Mouse (Mus musculus): Measurements from ENCODE around the gene Psap.

Gene Psap

DNA sequence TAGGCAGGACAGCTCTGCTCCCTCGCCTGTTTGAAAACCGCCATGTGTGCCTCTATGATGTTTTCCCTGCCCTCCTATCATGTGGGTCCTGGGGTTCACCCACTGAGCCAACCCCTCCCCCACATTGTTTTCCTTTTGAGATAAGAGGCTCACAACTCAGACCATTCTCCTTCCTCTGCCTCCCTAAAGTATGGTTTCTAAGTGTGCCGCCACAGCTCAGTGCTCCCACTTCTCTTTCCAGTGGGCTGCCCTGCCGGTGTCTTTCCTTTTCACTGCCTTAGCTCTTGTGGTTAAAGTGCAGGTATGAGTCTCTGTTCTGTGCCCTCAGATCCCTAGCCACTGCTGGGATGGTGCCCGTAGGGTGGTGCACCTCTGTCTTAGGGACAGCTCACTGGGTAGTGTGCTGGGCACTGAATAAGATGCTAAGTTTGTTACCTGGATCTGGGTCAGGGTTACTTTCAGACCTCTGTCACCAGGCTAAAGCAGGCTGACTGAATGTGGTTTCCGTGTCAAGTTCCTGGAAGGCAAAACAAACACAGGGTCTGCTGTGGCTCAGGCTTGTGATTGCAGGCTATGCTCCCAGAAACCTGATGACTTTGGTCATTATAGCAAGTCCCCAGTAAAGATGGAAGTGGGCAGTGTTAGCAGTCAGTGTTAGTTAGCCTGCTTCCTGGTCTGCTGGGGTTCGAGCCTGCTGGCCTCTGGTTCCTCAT is 12.8 kb downstream of the Psap start:
- no peak for DNase-seq (ENCODE audit: low spot score)

DNA sequence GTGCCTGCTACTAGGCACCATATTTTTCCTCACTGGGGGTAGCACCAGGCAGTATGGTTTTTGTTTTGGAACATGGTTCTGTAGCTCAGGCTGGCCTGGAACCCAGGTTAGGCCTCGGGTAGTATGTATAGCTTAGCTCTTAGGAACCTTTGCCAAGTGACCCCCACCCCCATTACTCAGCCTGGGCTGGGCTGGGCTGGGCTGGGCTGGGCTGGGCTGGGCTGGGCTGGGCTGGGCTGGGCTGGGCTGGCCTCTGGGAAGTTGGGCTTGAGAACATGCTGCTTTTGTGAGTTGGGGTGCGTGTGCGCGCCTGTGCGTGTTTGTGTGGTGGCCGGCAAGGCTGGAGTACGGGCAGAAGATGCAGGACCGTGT is 13.3 kb downstream of the Psap start:
- no peak for DNase-seq (ENCODE audit: low spot score)

DNA sequence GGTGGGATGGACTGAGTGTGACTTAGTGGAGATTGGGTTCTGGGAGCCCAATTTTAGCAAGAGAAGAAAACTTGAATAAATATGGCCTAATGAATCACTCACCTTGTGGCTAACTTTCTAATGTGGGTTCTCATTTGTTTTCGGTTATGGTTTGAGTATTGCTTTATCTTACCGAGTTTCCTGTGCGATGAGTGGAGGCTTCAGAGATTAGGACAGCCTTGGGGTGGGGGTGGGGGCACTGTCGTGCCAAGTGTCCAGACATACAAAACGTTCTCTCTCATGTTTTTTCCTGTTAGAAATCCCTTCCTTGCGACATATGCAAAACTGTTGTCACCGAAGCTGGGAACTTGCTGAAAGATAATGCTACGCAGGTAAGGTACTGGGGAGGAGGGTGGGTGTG is 14.8 kb downstream of the Psap start:
- DNase-seq (ENCODE audit: low spot score) = no peak

DNA sequence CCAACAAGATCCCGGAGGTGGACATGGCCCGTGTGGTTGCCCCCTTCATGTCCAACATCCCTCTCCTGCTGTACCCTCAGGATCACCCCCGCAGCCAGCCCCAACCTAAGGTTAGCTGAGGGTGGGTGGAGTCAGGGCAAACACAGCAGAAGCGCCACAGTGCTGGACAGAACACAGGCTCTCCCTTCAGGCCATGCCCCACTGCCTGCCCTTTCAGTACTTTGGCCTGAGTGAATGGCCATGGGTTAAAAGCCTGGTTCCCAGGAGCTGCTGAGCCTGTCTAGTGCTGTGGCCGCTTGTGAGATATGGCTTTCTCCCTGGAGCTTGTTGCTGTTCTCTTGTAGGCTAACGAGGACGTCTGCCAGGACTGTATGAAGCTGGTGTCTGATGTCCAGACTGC is 17.2 kb downstream of the Psap start:
- DNase-seq (ENCODE audit: low spot score) = no peak

DNA sequence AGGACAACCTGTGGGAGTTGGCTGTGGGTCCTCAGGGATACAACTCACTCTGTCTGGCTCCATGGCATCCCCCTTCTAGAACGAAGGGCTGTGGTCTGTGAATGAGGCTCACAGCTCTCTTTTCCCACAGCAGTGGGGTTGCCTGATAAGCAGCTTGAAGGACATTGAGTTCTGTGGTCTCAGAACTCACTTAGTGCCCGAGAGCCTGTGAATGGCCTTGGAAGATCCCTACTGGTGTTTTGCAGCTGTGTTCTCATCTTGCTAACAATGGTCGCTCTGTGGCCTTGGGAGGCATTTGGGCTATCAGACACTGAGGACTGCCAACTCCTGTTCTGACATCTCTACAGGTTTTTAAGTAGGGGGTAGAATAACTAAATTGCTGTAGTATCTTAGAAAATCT is 17.9 kb downstream of the Psap start:
- DNase-seq (ENCODE audit: low spot score) = no peak

DNA sequence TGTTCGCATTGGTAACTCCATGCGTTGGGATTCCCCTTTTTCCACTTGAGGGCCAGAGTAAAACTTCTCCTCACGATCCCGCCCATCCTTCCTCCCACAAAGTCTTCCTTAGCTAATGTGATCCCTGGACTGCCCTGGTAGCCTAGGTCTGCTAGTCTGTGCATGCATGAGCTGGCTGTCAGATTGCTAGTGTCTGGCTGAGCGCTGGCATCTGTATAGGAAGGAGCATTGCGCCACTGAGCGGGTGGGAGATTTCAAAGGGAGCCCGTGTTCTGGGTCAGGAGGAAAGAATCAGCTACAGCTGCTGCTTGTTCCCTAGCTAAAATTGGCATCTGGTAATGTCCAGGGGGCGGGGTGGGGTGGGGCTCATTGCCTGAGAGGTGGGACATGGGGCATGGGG is 18.6 kb downstream of the Psap start:
- no peak for DNase-seq (ENCODE audit: low spot score)

DNA sequence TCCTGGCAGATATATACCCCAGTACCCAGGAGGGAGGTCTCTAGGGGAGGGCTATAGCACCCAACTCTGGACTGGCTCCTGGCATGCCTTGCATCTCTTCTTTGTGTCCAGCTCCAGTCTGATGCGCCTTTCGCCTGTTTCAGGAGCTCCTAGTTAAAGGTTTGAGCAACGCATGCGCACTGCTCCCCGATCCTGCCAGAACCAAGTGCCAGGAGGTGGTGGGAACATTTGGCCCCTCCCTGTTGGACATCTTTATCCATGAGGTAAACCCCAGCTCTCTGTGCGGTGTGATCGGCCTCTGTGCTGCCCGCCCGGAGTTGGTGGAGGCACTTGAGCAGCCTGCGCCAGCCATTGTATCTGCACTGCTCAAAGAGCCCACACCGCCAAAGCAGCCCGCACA is 22.2 kb downstream of the Psap start:
- no peak for DNase-seq (ENCODE audit: low spot score)

DNA sequence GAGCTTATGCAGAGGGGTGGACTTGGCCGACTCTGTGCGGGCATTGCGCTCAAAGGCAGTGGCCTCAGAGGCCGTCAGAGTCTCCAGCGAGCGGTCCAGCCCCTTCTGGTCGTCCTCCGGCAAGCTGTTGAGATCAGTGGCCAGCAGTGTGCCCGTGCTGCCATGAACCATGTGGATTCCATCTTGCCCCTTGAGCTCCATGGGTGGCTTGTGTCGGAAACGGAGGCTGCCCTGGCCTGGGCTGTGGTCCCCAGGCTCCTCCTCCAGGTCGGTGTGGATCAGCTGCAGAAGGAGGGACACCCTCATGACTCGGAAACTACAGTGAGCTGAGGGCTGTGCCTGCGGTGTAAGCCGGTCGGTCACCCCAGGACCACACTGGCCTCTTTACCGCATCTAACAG is 26.0 kb downstream of the Psap start:
- DNase-seq (ENCODE audit: low spot score) = no peak

DNA sequence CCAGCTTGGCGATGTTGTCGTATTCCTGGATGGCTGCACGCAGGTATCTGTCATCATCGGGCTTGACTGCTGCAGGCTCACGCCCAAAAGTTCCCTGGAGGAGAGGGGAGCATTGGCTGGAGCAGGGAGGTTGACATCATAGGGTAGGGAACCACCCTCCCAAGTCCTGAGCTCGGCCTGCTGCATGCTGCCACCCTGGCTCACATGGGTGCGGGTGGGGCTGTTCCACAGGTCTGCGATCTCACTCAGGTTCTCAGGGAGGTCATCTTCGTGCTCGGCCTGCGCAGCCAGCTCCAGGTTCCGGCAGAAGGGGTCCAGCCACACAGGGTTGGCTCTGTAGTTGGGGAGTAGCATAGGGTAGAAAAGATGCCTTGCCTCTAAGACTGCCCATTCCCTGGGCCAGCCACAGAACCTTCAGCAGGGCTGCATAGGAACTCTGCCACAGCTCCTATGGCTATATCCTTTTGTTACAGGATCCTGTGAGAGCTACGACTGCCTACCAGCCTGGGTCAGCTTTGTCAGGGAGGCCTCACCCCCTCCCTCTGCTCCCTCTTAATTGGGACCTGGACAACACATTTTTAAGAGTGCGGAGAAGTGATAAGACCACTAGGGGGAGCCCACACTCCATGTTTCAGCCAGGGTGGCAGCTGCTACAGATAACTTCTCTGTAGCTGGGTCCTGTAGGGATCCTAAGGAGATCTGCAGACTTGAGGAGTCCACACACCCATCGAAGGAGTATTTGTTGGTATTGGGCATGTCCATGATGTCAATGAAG is 27.6 kb downstream of the Psap start:
- DNase-seq (ENCODE audit: low spot score) = peak; percentile 52

DNA sequence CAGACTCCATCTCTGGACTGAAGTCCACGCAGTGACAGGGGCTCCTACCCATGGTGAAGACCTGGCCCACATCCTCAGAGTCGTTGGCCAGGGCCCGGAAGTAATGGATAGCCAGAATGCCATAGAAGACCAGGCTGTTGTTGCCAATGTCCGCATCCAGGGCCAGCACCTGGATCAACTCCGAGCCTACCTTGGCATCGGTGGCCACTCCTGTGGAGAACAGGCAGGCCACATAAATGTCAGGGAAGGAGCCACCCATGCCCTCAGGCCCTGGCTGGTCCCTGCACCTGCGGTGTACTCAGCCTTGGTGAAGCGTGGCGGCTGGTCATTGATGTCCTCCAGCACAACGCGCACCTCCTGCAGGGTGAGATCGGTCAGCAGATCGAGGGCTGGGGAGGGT is 33.2 kb downstream of the Psap start:
- DNase-seq (ENCODE audit: low spot score) = no peak

DNA sequence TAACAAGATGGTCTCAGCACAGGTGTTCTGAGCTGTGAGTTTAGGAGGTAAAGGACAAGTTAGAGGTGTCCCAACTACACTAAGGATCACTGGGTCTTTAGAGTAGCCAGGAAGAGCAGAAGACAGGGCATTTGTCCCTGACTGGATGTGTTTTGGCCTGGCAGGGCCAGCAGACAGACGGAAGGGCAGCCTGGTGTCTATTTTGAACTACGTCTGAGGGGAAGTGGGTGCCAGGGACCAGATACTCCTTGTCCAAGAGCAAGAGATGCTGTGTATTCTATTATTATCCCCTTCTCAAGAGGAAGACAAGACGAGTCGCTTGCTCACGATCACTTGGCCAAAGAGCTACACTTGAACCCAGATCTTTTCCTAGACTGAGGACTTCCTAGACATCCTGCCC is 36.2 kb downstream of the Psap start:
- no peak for DNase-seq (ENCODE audit: low spot score)

DNA sequence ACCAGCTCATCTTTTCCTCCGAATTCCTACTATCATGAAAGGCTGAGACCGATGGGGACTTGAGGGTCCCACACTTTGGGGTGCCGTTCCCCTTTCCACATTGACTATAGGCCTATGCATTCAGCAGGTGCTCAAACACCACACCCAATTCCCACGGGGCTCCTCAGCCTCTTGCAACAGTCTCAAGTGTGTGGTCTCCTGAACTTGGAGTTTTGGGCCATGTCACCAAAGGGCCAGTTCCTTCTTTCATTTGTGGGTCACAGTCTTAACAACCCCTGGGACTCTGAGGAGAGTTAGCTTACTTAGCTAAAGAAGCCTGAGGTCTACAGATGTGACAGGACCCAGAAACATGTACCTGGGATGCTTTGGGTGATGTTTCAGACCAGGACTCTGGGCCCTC is 38.7 kb downstream of the Psap start:
- DNase-seq (ENCODE audit: low spot score) = no peak

DNA sequence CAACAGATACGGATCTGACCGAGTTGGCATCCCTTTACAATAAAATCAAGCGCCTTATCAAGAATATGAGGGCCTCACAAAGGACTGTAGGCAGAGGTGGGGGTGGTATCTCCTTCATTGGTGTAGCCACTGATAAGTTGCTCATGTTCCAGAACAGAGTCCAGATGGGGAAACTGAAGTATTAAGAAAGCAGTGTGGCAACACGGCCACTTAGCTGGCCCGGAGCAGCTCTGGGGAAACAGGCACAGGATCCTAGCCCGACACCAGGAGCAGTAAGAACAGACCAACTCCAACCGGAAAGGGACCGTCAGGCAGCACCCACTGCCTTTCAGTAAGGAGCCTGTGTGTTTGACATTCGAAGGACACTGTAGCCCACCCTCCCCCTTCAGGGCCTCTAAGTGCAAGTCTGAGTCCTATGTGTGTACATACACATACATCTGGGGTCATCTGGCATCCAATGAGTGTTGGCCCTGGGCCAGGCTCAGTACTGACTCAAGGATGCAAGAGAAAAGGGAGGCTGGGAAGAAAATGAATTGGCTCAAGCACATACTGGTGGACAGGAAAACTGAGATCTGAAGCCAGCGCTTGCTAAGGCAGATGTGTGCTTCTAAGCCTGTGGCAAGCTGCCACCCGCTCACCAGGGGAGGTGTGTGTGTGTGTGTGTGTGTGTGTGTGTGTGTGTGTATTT is 51.7 kb downstream of the Psap start:
- no peak for DNase-seq (ENCODE audit: low spot score)

DNA sequence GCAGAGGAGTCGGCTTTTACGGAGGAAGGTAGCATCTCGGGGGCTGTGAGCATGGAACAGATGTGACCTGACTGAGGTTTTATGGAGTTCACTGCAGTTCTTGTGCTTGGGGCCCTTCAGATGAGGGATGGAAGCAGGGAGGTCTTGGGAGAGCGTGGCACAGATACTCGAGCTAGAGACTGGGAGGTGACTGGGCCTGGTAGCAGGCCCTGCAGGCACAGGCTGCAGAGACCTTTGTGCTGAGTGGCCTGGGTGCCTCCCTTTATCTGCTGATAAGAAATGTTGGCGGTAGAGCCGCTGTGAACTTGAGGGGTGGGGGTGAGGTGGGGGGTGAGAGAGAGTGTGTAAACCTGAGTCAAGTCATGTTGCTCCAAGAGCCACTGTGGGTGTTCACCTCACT is 57.2 kb downstream of the Psap start:
- DNase-seq (ENCODE audit: low spot score) = no peak

DNA sequence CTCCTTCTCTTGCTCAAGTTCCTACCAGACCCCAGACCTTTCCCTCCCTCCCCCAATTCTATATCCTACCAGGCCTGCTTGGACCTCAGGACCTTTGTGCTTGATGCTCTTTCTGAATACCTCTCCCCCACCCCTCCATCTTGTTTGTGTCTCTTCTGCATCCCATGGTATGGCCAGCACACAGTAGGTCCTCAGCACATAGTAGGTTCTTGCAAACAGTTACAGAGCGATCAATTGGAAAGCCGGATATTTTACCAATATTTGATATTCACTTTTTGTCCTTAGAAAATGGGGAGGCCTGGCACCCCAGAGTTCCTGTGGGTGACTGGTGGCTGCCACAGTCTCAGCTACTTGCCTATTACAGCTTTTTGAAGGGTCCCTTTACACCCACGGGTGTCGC is 57.6 kb downstream of the Psap start:
- no peak for DNase-seq (ENCODE audit: low spot score)

DNA sequence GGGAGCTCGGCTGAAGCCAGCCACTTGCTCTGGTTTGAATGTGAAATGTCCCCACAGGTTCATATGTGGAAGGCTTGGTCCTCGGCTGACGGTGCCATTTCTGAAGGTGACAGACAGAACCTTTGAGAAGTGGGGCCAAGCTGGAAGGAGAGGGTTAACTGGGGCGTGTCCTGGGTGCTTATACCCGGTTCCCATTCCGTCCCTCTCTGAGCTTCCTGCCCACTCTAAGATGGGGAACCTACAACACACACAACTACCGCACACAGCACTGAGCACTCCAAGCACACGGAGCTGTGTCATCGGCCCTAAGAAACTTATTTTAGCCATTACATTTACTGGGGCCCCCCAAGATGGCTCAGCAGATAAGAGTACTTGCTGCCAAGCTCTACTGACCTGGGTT is 64.1 kb downstream of the Psap start:
- no peak for DNase-seq (ENCODE audit: low spot score)

DNA sequence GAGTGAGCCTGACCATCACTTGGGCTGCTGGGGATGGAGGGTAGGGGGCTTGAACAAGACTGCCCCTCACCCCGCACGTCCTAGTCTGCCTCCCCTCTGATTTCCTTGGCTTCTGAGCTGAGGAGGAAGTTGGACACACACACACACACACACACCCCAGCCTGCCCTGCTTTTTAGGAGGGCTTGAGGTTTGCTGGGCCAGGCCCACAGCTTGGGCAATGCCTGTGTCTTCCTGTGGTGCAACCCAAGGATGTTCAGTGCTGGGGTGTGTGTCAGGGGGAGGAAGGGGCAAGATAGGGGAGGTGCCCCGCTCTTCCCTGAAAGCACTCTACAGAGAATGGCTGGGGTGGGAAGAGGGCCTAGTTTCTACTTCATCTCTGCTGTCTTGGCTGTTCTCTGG is 66.7 kb downstream of the Psap start:
- no peak for DNase-seq (ENCODE audit: low spot score)

DNA sequence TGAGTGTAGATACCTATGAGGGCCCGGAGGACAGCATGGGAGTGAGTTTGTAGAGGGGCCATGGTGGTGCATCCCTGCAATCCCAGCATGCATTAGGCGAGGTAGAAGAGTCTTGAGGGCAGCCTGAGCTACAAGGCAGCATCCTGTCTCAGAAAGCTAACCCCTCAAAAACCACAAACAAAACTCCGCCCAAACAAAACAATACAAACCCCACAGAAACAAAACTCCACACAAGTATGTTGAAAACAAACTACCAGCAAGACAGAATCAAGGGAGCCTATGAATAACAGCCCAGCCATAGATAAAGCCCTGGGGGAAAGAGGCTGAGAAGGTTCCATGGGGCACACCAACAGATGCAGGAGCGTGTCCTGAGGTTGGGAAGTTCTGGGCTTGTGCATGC is 68.6 kb downstream of the Psap start:
- DNase-seq (ENCODE audit: low spot score) = no peak

DNA sequence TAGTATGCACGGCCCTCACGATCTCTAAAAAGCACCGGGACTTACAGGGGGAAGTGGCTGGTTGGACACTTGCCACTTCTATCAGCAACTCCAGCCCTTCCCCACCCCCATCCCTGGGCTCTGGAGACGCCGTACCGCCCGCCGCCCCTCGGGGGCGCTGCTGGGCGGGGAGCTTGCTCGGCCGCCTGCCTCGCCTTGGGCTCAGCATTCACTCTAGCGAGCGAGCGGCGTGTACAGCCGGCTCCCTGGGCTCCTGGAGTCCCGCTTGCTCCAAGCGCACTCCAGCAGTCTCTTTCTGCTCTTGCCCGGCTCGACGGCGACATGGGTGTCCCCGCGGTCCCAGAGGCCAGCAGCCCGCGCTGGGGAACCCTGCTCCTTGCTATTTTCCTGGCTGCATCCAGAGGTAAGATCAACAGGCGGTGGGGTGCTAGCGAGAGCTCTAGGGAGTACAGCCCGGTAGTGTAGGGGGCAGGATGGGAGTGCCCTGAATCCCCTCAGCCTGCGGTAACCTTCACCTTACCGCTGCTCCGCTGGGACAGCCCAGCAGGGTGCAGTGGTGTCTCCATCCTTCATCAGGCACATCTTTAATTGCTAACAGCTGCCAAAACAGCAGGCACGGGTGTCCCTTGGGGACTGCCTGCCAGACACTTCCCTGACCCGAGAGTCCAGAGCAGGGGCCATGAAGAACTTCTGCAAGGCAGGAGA is 69.4 kb downstream of the Psap start, which contains the start of gene Vsir:
Gene Vsir (plus strand): TSS at position 151 of the 705 bp plus-strand sequence.
- DNase-seq (ENCODE audit: low spot score) = peak; percentile 56

DNA sequence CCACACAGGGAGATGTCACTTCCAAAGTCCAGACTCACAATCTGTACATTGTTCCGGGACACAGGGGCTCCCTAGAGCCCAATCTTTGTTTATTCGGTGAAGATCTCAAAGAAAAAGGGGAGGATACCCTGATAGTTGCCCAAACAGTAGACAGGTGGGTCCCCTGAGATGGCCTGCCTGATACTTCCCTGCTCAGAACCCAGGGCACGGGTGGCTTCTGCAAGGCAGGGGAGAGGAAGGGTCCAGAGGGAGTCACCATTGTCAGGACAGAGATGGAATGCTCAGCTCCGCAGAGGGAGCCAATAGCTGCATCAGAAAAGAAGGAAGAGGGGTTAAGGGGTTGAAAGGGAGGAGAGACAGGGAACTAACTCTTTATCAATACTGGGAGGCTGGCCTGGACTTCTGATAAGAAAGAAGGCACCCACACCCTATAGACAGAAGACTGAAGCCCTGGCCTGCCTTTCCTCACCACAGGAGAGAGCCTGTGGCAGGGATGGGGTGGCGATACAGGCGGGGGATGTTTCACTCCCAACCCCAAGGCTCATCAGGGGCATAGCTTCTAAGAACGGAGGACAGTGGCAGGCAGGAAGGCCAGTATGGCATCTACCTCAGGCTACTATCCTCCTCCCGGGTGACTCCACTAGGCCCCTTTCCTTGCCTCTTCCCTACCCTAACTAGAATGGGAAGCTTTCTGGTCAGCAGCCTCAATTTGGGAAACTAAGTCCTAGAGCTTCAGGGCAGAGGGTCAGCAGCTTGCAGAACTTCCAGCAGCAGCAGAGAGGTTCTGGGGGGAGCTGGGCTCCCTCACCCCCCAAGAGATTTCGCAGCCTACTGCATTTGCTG is 70.6 kb downstream of the Psap start:
- DNase-seq (ENCODE audit: low spot score) = no peak

DNA sequence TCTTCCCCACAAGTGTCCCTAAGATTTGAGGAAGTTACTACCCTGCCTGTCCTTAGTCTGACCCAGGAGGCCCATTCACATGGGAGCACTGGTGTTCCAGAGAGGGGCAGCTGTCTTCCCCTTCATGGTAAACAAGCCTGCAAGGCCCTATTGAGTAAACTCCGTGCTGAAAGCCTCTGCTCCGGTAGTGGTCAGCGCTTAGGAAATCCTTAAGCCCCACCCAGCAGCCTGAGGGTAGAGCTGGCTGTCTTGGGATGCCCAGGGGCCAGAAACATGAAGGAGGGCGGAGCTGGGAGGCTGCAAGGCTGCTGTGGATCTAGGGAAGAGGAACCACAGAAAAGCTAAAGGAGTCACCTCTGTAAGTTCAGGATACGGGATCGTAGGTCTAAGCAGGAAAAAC is 71.6 kb downstream of the Psap start:
- DNase-seq (ENCODE audit: low spot score) = no peak

DNA sequence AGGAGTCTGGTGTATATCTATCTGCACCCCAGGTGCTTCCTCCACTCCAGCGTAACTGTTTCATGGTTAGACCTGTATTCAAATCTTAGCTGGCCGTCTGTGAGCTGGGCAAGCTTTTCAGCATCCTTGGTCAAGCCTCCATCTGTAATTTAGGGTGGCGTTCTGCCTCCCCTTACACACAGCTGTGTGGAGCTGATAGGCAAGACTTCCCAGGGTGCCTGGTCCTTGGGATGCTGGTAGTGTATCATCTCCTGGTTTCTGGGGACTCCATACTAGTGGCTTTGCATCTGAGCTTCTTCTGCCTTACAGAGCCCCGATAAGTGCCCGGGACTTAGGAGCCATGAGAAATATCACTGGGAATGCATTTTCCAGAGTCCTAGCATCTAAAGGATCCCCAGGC is 72.2 kb downstream of the Psap start:
- DNase-seq (ENCODE audit: low spot score) = no peak
